Mouse (Mus musculus) ES-Bruce4 (cell line): ENCODE results near the gene Rab21. TPM values are rescaled to one million over a fixed set of nuclear protein-coding genes. Genes with fewer than 3 reads are reported as not detected.
A peak's percentile ranks its signal among the peaks of the same experiment; 100 is the strongest.

ENCODE experiments used
- H3K27ac ChIP-seq: 2 replicates; pipeline ENCODE4 v1.5.1; 2012; ENCODE audit warnings: low read length, inconsistent platforms; ENCODE audit not compliant: insufficient read depth
- H3K27me3 ChIP-seq: 2 replicates; pipeline ENCODE4 v1.6.1; 2012; ENCODE audit warnings: mild to moderate bottlenecking, low read length, inconsistent platforms; ENCODE audit not compliant: control insufficient read depth, poor library complexity, insufficient read depth, severe bottlenecking
- H3K36me3 ChIP-seq: 2 replicates; pipeline ENCODE4 v1.6.1; 2012; ENCODE audit warnings: inconsistent platforms, mild to moderate bottlenecking, low read length, moderate library complexity; ENCODE audit not compliant: control insufficient read depth, poor library complexity, insufficient read depth, severe bottlenecking
- H3K4me1 ChIP-seq: one replicate; pipeline ENCODE4 v1.8.1; 2011; ENCODE audit warnings: low read length; ENCODE audit not compliant: control insufficient read depth, insufficient read depth
- H3K4me3 ChIP-seq: 2 replicates; pipeline ENCODE4 v1.5.1; 2011; ENCODE audit warnings: low read depth, mild to moderate bottlenecking, low read length
- H3K9ac ChIP-seq: 2 replicates; pipeline ENCODE4 v1.6.1; 2012; ENCODE audit warnings: low read depth, mild to moderate bottlenecking, inconsistent platforms; ENCODE audit not compliant: poor library complexity, severe bottlenecking
- H3K9me3 ChIP-seq: replicated peaks from 2 replicates; pipeline ENCODE4 v1.6.1; 2012; ENCODE audit warnings: mild to moderate bottlenecking, low read length, inconsistent platforms; ENCODE audit not compliant: control insufficient read depth, poor library complexity, insufficient read depth, severe bottlenecking
- CTCF ChIP-seq: IDR thresholded peaks from one replicate; pipeline ENCODE4 v1.8.1; 2011; ENCODE audit warnings: low read depth, low read length
- EP300 ChIP-seq: IDR thresholded peaks from 2 replicates; pipeline ENCODE4 v1.6.1; 2011; ENCODE audit warnings: low read depth, low read length; ENCODE audit not compliant: insufficient read depth
- POLR2A ChIP-seq: IDR thresholded peaks from one replicate; pipeline ENCODE4 v1.8.1; 2011; ENCODE audit warnings: low read length; ENCODE audit not compliant: insufficient read depth
- polyA plus RNA-seq: library from polyadenylated mRNA; stranded (reverse); fragments of >200 nt; gene quantifications from 2 replicates; pipeline ENCODE4 v1.2.4, GENCODE M21; 2011; ENCODE audit warnings: low read depth; ENCODE audit not compliant: missing spikeins, insufficient read depth, insufficient read length

Rab21 gene
- polyA plus RNA-seq, 1 experiment: 37.2 TPM

DNA sequence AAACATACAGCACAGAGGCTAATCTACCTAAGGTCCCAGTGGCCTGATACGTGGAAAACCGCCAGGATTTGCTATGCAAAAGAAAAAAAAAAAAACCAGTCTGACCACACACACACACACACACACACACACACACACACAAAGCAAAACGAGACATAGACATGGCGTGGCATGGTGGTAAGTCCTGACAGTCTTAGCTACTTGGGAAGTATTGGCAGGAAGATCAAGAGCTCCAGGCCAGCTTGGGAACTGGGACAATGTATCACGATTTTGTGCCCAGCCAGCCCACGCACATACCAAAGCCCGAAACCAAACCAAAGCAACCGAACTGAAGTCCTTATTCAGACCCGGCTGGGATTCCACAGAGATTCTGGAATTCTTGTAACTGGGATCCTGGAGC lies 18.1 kb upstream of the Rab21 start:
- no peak overlapping the region for H3K9ac ChIP-seq
- no peaks in the 10 kb centered on the region for H3K4me1 ChIP-seq
- no peak overlapping the region for H3K27ac ChIP-seq
- no peak overlapping the region for H3K4me3 ChIP-seq
- no peaks in the 10 kb centered on the region for H3K36me3 ChIP-seq
- TF ChIP-seq EP300 (no peak), POLR2A (no peak), CTCF (no peak)
- H3K9me3 ChIP-seq: no peaks in the 10 kb centered on the region
- H3K27me3 ChIP-seq: no peaks in the 10 kb centered on the region

- TF ChIP-seq CTCF (no peak), EP300 (no peak), POLR2A (no peak)
- Histone ChIP-seq H3K27ac (no peak overlapping the region), H3K27me3 (no peaks in the 10 kb centered on the region), H3K4me1 (no peaks in the 10 kb centered on the region), H3K9ac (no peak overlapping the region), H3K4me3 (no peak overlapping the region), H3K36me3 (no peaks in the 10 kb centered on the region), H3K9me3 (no peaks in the 10 kb centered on the region)
These were observed 17.6 kb upstream of the Rab21 start for GRCm38 (mm10) chr10:115332997-115333396.

DNA sequence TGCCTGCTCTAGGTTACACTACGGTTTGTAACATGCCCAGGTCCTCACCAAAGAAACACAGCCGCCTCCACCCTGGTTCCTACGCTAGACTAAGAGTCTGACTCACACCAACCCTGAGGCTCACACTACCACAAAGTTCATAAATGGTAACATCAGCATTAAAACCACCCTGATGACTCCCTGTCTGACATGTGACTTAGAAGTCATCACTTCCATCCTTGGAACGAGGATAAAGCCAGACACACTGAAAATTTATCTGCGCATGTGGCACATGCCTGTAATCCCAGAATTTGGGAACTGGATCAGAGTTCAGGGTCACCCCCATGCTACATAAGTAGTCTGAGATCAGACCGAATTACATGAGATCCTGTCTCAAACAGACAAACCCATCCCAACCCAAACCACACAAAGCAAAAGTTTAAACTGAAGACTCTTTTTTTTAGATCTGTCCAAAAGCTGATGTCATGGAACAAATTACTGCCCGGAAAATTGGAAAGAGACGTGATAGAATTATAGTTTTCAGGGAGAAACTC lies 17.1 kb upstream of the Rab21 start:
- Histone ChIP-seq H3K4me3 (no peak overlapping the region), H3K9ac (no peak overlapping the region), H3K27ac (no peak overlapping the region), H3K27me3 (no peaks in the 10 kb centered on the region), H3K36me3 (no peaks in the 10 kb centered on the region), H3K4me1 (no peaks in the 10 kb centered on the region), H3K9me3 (no peaks in the 10 kb centered on the region)
- no peak for TF ChIP-seq CTCF
- no peak for TF ChIP-seq EP300
- TF ChIP-seq POLR2A: no peak

DNA sequence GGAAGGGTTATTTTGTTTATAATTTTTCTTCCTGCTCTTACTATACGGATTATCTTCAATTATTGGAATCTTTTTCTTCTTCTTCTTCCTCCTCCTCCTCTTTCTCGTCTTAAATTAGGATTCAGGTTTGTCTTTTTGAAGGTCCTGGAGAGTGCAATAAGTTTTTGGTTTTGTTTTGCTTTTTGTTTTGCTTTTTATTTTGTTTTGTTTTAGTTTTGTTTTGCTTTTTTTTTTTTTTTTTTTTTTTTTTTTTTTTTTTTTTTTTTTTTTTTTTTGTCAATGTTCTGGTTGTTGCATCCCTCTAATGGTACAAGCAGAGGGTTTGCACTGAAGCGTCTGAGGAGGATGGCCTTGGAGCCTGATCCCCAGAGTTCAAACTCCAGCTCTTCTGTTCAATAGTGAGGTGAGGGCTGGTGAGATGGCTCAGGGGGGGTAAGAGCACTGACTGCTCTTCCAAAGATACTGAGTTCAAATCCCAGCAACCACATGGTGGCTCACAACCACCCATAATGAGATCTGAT lies 13.7 kb upstream of the Rab21 start:
- Histone ChIP-seq H3K27ac (no peak overlapping the region), H3K9me3 (no peaks in the 10 kb centered on the region), H3K4me1 (no peaks in the 10 kb centered on the region), H3K9ac (no peak overlapping the region), H3K27me3 (no peaks in the 10 kb centered on the region), H3K36me3 (no peaks in the 10 kb centered on the region), H3K4me3 (no peak overlapping the region)
- TF ChIP-seq CTCF (no peak), POLR2A (no peak), EP300 (no peak)

DNA sequence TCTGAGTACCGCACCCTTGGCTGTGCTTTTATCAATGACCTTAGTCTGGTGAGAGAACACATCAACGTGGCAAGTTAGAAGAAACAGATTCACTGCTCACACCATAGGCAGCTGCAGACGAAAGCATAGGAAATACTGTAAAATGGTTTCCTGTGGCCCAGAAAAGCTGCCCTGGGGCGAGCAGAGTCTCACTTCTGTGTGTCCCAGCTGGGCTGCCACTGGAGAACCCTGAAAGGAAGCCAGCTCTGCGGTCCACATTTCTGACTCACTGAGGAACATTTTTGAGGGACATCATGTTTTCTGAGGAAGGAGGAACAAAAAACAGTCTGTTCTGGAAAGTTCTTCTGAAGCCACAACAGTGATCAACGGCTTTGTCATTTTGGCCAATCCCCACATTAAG lies 13.1 kb upstream of the Rab21 start:
- Histone ChIP-seq H3K36me3 (no peaks in the 10 kb centered on the region), H3K27ac (no peak overlapping the region), H3K4me3 (no peak overlapping the region), H3K9ac (no peak overlapping the region), H3K4me1 (no peaks in the 10 kb centered on the region), H3K9me3 (no peaks in the 10 kb centered on the region), H3K27me3 (no peaks in the 10 kb centered on the region)
- TF ChIP-seq EP300 (no peak), CTCF (no peak), POLR2A (no peak)

GRCm38 (mm10) chr10:115323295-115323694 lies 7.9 kb upstream of the Rab21 start:
- no peak overlapping the region for H3K27ac ChIP-seq
- no peaks in the 10 kb centered on the region for H3K27me3 ChIP-seq
- no peaks in the 10 kb centered on the region for H3K4me1 ChIP-seq
- H3K9ac ChIP-seq: no peak overlapping the region
- H3K4me3 ChIP-seq: no peak overlapping the region
- no peaks in the 10 kb centered on the region for H3K9me3 ChIP-seq
- H3K36me3 ChIP-seq: no peaks in the 10 kb centered on the region
- TF ChIP-seq CTCF (peak; percentile 67), POLR2A (no peak), EP300 (no peak)
